Mouse (Mus musculus): Measurements from ENCODE around the gene Msh4.
"Not testable (repeated sequence)": the region's sequence is repeated elsewhere in the genome, so short reads cannot be mapped to it uniquely, and the experiment has no call there.

Gene Msh4

DNA sequence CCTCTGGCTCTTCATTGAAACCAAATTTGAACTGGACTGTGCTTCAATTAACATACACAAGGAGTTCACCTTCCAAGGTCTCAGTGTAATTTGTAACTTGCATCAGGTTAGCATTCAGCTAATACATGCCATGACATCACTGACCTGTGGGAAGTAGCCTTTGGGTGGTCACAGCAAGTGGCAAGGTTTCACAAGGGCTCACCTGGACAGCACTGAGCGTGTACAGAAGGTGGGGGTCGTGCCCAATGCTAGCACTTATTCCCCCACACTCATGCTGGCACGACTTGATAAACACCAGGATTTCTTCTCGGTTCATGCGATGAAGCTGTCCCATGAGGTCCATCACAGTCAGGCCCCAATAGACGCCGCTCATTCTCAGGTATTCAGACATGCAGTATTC lies 4.6 kb upstream of the Msh4 start:
- DNase-seq = no peak

DNA sequence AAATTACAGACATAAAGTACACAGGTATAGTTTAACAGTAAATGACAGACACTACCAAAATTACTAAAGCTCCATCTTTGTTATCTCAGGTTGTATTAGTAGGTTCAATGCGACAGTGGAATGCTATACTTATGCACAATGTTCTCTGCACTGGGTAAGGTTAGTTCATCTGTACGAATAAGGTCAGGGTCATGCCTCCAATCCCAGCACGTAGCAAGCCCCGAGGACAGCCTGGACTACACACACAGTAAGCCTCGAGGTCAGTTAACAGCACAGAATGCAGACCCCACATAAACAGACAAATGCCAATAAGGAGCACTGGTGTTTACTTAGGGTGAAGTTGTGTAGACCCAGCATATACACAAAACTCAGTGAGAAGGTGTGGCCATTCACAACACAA lies 3.0 kb upstream of the Msh4 start:
- DNase-seq = no peak

DNA sequence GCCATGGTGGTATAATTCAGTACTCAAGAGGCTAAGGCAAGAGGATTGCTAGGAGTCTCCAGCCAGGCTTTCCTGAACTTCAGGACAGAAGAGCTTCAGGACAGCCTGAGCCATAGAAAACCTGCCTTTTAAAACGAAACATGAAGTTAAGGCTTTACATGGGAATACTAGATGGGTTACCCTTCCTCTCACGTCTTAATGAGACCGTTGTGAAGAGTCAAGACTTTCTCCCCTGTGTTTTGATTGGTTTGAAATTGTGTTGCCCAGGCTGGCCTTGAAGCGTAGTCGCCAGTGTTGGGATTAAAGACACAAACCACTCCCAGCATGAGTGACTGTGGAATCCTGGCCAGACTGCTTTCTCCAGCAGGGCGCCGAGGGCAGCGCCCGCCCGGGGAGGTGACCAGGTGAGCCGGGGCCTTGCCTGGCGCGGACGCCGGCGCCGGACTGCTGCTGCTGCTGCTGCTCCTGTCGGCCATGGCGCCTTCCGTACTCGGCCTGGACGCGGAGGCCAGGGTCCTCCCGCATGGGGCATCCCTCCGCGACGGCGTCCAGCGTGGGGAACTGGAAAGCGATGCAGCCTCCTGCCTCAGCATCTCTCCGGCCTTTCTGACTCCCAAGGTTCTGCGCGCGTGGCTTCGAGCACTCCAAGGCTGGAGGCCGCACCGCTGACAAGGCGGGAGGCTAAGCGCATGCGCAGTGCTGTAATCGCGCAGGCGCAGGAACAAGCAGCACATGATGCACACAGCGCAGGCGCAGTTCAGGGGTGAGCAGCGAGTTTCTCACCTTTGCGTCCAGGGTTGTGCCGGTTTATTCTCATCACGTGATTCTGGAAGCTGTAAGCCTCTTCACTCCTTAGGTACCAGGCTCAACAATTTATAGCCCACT lies 445 bp downstream of the Msh4 start:
- DNase-seq = peak; percentile 12 to 23

DNA sequence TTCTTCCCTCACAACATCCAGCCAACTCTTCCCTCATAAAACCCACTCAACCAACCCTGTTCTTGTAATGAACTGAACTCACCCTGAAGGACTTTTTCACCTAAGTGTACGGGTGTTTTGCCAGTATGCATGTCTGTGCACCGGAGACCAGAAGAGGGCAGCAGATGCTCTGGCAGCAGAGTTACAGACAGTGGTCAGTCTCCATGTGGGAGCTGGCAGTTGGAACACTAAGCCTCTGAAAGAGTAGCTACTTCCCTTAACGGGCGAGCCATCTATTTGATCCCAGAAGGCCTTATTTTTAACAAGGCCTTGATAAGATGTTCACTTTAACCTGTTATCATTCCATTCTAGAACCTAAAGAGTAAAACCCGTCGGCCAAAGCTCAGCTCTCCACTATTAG lies 1.4 kb downstream of the Msh4 start:
- peak; percentile 71 to 80 for DNase-seq

DNA sequence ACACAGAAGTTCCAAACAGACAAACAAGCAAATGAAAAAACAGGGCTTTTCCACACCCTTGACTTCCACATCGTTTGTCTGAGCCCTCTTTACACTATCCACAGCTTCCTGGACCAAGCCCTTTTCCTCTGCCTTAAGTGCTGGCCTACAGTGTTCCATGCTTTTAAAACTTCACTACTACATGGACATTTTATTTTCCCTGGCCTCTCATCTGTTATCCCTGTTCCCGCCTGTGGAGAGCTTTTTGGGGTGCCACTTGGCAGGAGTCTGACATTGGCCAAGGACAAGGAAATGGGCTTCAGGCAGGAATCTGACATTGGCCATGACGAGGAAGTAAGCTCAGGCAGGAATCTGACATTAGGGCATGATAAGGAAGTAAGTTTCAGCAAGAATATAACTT lies 3.3 kb downstream of the Msh4 start:
- DNase-seq = no peak

DNA sequence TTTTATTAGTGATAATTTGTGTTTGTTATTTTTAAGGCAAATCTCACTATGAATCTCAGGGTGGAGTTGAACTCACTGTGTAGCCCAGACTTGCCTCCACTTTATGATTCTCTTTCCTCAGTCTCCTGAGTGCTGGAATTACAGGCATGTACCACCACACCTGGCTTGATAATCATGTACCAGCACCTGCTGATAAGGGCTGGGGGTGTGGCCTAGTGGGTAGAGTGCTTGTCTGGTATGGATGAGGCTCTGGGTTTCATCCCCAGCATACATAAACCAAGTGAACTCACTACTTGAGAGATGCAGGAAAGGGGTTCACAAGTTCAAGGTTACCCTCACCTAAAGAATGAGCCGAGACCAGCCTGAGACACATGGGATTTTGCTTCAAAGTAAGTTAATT lies 4.0 kb downstream of the Msh4 start:
- DNase-seq = no peak

DNA sequence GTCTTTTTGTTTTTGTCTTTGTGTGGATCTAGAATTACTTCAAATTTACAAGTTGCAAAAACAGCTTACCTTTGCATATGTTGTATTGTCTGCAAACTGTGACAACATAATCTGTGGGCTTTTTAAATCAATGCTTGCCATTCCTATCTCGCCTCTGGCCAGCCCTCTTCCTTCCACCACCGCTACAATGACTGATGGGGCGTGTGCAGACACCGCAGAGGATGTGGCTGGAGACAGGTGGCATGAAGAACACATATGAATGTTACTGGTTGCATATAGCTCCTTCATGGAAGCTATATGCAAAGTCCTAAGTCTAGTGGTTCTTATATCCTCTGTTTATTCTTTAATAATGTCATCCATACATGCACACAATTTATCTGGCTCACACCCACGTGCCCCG lies 8.7 kb downstream of the Msh4 start:
- no peak for DNase-seq

DNA sequence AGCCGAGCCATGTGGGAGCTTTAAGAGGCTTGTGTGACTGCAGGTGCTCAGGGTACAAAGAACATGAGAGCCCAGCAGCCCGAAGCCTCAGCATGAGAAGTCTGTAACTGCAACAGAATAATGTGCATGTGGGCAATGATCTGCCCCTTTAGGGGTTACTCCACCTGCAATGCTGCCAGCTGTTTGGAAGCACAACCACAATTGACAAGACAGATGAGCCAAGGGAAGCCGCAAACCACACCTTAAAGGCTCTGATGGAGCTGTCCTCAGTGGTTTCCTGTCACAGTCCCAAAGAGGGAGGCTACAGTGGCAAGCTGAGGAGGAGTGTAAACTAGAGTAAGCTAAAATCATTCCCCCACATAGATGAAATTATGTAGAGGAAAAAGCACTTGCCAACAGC lies 10.5 kb downstream of the Msh4 start:
- DNase-seq = no peak

DNA sequence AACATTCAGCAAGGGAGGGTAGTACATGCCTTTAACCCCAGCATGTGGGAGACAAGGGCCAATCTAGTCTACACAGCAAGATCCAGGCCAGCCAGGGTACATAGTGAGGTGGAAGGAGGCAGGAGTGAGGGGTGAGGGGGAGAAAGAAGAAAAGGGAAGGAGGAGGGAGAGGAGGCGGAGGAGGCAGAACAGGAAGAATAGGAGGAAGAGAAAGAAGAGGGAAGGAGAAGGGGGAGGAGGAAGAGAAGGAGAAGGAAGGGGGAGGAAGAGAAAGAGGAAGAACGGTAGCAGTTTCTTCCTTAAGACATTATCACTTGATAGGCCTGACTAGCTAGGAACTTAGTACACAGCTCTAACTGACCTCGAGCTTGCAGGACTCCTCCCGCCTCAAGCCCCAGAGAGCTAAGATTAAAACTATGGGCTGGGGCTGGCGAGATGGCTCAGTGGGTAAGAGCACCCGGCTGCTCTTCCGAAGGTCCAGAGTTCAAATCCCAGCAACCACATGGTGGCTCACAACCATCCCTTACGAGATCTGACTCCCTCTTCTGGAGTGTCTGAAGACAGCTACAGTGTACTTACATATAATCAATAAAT lies 16.7 kb downstream of the Msh4 start:
- no peak for DNase-seq

DNA sequence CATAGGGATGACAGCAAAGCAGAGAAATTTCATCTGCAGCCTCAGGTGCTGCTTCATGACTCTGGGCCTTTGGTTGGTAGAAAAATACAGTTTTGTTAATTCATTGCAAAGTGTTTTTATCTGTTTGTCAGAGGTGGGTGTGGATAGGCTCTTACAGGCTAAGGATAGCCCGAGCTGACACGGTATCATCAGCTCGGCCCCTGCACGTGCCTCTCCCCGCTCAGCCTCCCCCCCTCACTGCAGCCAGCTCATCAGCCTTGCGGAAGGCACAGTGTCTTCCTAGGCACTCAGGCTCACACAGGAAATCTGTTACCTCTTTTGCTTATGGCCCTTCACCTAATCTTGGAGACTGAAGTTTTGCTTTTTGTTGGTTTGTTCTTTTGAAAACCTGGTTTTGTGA lies 17.8 kb downstream of the Msh4 start:
- no peak for DNase-seq

DNA sequence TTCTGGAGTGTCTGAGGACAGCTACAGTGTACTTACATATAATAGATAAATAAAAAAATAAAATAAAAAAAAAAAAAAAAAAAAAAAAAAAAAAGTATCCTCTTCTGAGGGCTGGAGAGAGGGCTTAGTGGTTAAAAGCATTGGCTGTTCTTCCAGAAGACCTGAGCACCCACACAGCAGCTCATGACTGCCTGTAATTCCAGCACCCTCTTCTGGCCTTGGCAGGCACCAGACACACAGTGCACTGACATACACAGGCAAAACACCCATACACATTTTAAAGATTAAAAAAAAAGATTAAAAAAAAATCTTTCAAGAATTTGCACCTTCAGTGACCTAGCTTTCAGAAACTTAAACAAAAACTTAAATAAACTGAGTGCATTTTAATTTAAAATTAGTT lies 19.6 kb downstream of the Msh4 start:
- DNase-seq = no peak

DNA sequence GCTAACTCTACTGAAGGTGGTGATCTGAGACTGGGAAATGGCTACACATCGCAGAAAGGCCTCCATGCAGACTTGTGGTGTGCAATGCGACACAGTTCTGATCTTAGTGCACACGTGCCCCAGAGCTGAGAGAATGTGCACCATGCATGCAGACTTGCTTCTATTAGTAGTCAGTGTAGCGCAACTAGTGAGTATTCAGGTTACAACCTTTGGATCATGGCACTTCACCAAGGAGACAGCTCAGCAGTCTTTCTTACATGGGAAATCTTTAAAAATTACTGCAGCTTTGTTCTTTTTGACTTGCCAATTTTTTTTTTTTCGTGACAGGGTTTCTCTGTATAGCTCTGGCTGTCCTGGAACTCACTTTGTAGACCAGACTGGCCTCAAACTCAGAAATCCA lies 34.5 kb downstream of the Msh4 start:
- peak in 1 of 2 experiments; percentile 10 for DNase-seq

DNA sequence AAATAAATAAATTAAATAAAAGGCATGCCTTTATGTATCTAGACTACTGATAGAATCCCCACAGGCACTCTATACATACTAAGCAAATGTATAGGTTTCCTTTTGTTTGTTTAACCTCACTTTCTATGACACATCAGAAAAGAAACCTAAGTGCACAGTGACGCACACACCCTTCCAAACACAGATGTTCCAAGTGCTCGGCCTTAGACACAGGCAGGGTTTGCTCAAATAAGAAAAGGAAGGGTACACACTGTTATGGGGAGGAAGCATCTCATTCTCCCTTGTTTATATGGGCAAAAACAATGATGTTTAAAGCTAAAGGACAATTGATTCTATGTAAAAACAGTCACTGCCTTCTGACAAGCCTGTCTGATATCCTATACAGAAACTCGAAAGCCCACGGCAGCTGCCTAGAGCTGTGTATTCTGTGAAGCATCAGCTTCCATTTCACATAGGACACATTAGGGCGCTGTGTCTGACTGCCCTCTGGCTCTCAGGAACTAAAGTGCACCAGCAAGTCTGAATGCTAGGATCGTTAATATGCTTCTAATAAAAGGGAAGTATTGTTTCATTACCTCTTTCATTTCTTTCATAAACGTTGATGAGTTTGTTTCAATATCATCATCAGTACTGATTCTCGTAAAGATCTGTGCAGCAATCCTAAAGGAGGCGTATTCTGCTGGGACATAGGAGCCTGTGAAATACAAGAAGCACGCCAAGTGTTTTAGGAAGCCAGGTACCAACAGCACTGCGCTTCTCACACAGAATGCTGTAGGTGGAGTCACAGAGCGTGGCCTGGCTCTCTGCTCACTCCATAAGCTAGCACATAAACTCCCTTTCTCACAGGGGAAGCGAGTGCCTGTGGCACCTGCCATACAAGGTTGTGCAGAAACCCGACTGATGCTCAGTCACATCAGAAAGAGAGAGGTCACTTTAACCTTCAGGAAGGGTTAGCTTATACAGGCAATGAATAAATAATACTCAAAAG lies 38.5 kb downstream of the Msh4 start:
- DNase-seq = peak in 1 of 2 experiments; percentile 10

DNA sequence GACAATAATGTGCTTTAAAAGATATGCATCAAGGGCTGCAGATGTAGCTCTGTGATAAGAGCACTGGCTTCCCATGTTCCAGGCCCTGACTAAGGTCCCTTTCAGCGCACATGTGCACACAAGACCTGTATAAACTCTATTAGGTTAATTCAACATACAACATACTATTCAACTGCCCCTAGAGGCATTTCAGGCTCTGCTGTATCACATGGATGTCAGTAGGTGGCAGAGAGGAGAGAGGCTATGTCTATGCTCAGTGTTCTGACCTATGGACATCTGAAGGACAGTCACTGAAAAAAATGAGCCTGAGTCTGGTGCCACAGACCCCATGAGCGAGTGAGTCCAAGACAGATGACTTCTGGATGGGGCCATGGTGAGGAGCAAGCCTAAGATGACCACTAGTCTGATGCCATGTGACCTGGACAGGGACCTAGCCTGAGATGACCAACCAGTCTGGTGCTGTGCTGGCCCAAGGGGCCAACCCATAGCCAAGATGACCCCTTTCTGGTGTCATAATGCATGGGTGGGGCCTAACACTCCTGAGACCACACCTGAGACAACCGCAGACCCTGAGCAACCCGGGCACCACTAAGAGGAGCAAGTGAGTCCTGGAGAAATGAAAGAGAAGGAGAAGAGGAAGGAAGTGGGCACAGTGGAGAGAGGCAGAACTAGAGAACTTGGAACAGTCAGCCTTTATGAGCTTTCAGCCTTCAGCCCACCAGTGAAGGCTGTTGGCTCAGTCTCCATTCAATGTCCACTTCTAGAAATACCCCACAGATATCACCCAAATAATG lies 41.1 kb downstream of the Msh4 start:
- DNase-seq = no peak

DNA sequence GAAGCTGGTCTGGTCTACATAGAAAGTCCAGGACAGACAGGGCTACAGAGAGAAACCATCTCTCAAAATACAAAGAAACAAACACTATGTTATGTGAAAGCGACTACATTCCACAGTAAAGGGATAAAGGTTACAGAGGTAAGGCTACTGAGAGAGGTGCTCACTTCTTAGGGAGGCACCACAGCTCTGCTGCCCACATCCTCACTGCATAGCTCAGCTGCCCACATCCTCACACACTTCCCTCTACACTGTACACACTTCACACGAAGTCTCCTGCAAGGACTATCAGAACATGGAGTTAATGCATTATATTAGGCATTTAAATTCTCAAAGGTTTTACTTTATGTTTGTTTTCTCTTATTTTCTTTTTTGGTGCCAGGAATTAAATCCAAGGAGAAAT lies 42.1 kb downstream of the Msh4 start:
- no peak for DNase-seq

DNA sequence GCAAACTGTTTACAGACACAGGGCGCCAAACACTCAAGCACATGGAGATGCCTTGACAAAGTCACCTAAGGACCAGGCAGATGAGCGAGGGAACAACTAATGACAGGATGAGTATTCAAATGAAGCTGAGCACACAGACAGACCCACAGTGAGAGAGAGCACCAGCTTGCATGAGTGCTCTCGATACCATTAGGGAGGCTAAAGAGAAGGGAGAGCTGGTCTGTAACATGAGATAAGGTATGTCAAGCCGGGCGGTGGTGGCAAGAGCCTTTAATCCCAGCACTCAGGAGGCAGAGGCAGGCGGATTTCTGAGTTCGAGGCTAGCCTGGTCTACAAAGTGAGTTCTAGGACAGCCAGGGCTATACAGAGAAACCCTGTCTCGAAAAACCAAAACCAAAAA lies 45.5 kb downstream of the Msh4 start:
- not testable (repeated sequence) for DNase-seq

DNA sequence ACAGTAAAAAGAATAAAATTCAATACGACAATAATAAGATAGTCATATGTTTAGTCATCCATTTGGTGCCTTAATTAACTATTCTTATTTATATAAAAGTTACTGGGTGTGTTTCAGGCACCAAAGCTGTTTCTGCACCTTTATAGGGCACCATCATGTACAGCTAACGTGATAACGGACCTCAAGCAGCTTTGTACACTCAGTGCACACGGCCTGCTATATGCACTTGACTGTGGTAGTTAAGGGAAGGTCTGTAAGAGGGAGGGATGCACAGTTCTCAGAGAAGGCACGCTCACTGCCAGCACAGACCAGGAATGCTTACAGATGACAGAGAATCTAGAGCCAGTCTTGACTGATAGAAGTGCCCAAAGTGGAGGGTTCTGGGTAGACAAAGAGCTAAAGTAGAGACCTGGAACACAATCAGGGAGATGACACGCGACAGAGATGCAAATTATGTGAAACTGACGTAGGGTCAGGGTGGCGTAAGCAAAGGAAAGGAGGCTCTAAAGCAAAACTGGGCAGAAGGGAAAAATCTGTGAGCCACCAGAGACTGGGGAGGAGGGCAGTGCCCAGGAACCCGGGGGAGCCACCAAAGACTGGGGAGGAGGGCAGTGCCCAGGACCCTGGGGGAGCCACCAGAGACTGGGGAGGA lies 47.5 kb downstream of the Msh4 start:
- no peak for DNase-seq

DNA sequence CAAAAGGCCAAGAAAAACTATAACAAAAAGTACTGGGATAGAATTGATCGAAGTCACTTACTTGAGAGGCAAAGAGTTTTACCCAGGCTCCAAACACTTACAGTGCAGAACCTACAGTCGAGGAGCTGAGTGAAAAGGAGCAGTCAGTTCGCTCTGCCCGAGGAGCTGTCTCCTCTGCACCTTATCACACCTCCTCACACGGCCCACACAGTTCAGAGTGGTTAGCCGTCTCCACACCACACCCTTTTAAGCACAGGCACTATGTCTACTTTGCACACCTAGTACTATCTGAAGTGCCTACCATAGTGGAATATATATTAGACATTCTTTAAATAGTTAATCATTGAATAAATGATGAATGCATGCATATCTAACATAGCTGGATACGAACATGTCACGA lies 53.7 kb downstream of the Msh4 start:
- DNase-seq = no peak

DNA sequence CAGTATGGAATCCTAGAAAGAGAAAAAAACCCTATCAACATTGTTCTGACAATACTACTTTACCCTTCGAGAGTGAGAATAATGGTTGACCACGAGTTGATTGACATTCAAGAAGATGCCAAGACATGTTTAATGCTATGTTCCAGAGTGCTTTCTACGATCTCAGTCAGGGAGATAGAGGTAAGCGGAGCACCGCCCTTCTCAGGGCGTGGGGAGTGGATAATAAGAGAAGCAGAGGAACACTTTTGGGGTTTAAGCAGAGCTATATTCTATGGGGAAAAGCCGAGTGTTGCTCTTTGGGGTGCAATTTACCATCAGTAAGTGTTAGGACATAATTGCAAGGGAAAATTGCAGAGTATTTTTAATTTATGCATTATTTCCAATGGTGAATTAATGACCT lies 55.2 kb downstream of the Msh4 start:
- DNase-seq = no peak

DNA sequence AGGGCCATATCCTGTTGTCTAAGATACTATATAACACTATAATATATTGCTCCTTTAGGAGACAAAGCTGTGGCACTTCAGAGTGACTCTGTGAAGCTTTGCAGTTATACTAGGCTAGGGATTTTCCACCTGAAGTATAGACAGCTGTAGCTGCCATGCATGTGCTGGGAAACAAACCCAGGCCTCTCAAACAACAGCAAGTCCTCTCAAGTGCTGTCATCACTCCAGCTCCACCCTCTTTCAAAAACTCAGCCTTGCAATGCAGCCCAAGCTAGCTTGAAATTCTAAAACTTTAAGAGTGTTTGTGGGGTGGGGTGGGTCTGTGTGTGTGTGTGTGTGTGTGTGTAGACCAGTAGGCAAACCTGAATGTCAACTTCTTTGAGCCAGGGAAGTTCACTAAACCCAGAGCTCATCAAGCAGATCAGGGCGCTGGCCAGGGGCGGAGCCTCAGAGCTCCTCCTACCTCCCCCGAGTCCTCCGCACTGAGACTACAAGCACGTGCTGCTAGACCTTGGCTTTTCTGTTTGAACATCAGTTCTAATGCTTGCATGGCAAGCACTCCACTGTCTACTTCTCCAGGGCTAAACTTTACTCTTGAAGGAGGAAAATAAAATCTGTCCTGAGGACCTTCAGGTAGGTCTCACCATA lies 56.4 kb downstream of the Msh4 start:
- peak; percentile 46 to 51 for DNase-seq

DNA sequence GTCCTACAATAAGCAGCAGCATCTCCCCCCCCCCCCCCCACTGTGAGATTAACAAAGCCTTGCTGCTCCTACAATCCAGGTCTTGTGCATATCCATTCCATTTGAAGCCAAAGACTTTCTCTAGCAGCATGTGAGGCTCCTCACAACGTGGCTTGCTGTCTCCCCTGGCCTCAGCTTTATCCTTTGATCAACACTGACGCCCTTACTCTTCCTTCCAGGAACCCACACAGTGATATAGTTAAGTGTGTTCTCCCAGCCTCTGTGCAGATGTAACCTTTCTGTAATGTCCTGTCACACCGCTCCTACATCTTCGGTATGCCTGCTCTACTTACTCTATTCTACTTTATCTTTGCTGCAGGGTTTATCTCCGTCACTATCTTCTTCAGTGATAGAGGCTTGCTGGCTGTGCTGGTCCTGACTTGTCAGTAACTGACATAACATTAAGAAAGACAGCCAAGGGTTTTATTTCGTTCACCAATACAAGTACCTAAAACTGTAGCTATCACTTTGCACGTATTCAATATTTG lies 58.7 kb downstream of the Msh4 start:
- DNase-seq = no peak

Measured in kidney, postnatal 4 days (tissue).